Mouse (Mus musculus) heart, adult 2 months (tissue): ENCODE data around the gene Prrc2a. TPM values are rescaled to one million over a fixed set of nuclear protein-coding genes. Genes with fewer than 3 reads are reported as not detected.
A peak's percentile ranks its signal among the peaks of the same experiment; 100 is the strongest.

Source experiments
- DNase-seq, 2 experiments: peaks; one replicate each; pipeline ENCODE4 v3.0.0; 2021
- H3K27ac ChIP-seq: fragments of 200-600 bp; 2 replicates; pipeline ENCODE4 v1.8.1; 2022
- H3K27me3 ChIP-seq: fragments of 200-500 bp; 2 replicates; pipeline ENCODE4 v1.6.1; 2012; ENCODE audit warnings: mild to moderate bottlenecking, low read length, inconsistent platforms, mixed read lengths; ENCODE audit not compliant: control insufficient read depth, insufficient read depth
- H3K36me3 ChIP-seq: fragments of 200-500 bp; 2 replicates; pipeline ENCODE4 v1.6.1; 2012; ENCODE audit warnings: low read length, inconsistent platforms; ENCODE audit not compliant: control insufficient read depth, insufficient read depth
- H3K4me1 ChIP-seq: fragments of 200-500 bp; 2 replicates; pipeline ENCODE4 v1.6.1; 2011; ENCODE audit warnings: low read length; ENCODE audit not compliant: control insufficient read depth, insufficient read depth
- H3K4me3 ChIP-seq: fragments of 200-600 bp; 2 replicates; pipeline ENCODE4 v1.8.1; 2022
- H3K79me2 ChIP-seq: fragments of 200-500 bp; replicated peaks from 2 replicates; pipeline ENCODE4 v1.6.1; 2012; ENCODE audit warnings: mild to moderate bottlenecking, inconsistent platforms, low read length, moderate library complexity, mixed read lengths; ENCODE audit not compliant: control insufficient read depth, insufficient read depth
- H3K9ac ChIP-seq: fragments of 200-500 bp; 2 replicates; pipeline ENCODE4 v1.6.1; 2012; ENCODE audit warnings: low read depth, mild to moderate bottlenecking, control low read depth, inconsistent platforms, low read length, mixed read lengths
- CTCF ChIP-seq: fragments of 200-600 bp; IDR thresholded peaks from 2 replicates; pipeline ENCODE4 v1.8.1; 2022; ENCODE audit warnings: antibody characterized with exemption, mild to moderate bottlenecking, moderate library complexity
- EP300 ChIP-seq: fragments of 200-500 bp; IDR thresholded peaks from 2 replicates; pipeline ENCODE4 v1.6.1; 2011; ENCODE audit warnings: low read depth, low read length, control low read depth; ENCODE audit not compliant: insufficient read depth
- POLR2A ChIP-seq: fragments of 200-500 bp; IDR thresholded peaks from 2 replicates; pipeline ENCODE4 v1.6.1; 2011; ENCODE audit warnings: mild to moderate bottlenecking, low read depth, low read length, control low read depth; ENCODE audit not compliant: insufficient read depth
- WGBS: fragments of 180-500 bp; shearing (Covaris S2); methylation state at CpG from one replicate; pipeline ENCODE4 v1.1.7; 2018; 5-methylcytosine and 5-hydroxymethylcytosine counted together
- intact Hi-C: fragments of 180-260 bp; cut with DNase I; formaldehyde crosslinking; loops from one replicate; pipeline ENCODE4 v1.15.1; 2025
- polyA plus RNA-seq: library from polyadenylated mRNA; depleted of rRNA; stranded (reverse); fragments of >200 nt; gene quantifications from 2 replicates; pipeline ENCODE4 v1.2.3, GENCODE M21; 2012
- total RNA-seq, 2 experiments: library from RNA; stranded (reverse); gene quantifications; 2 replicates each; pipeline ENCODE4 v1.2.3; 2021

The Prrc2a gene
- total and polyA plus RNA-seq, 3 experiments = 132 to 197 (median 139) TPM

DNA sequence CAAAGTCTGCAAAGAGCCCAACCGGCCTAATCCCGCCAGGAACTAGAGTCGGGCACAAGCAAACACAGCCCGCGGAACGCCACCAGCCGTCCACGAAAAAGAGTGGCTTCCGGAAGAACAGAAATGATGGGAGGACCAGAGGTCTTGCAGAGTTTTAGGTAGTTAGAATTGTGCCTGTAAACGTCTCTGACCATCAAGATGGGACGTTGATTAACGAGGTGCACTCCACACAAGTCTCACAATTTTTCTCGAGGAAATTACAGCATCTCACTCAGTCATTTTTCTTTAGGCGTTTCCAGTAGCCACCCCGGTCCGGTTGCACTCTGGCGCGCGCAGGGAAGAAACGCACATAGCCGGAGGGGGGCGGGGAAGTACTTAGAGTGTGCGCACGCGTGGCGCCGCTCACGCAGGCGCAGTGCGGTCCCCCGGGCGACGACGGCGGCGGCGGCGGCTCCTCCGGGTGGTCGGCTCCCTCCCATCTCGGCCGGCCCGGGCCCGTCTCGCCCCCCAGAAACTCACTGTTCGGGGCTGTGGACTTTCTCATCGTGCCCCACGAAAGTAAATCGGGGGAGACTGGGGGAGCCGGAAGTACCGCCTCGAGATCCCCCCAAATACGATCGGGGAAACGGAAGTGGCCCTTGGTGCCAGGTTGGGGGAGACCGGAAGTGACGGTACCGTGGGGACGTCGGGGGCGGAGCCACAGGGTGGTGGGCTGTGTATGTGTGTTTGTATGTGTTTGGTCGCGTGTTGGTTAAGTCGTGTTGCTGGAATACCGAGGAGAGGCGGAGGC lies 29.7 kb downstream of the Prrc2a start, which contains the start of gene Bag6:
TSS of gene Bag6 (plus strand) at position 378 of the 790 bp plus-strand sequence.
- peak; percentile 96 for DNase-seq
- Histone ChIP-seq H3K4me3 (peak within 1 kb of the TSS; percentile 75), H3K27me3 (no peaks in the 10 kb centered on the region), H3K27ac (peak within 1 kb of the TSS; percentile 95), H3K79me2 (peaks cover 4% of the 10 kb centered on the region), H3K36me3 (no peaks in the 10 kb centered on the region), H3K4me1 (peaks cover 3% of the 10 kb centered on the region), H3K9ac (peak within 1 kb of the TSS; percentile 89)
- peak; percentile 65 for TF ChIP-seq POLR2A
- peak; percentile 12; the same call in 1 of the 2 replicates for TF ChIP-seq CTCF
- peak; percentile 66 for TF ChIP-seq EP300
- under 1% methylated on average over 66 of the region's 66 CpGs for WGBS
- intact Hi-C loops = loop anchor here (2.0 kb wide), 1 partner anchor 14 kb away; the partner anchor contains the start of gene Gpank1

DNA sequence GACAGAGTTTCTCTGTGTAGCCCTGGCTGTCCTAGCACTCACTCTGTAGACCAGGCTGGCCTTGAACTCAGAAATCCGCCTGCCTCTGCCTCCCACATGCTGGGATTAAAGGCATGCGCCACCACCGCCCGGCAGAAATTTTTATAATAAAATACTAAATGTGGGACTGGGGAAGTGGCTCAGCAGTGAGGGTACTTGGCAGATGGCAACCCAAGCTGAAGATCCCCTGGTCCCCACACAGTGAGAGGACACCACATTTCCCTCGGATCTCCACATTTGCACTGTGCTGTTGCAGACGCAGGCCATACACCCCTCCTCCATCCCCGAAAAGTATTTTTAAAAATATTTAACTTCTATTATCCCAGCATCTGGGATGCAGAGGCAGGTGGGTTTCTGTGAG lies 31.2 kb downstream of the Prrc2a start:
- no peak for DNase-seq
- 91% methylated on average over 7 of the region's 7 CpGs for WGBS
- peaks cover 3% of the 10 kb centered on the region for H3K79me2 ChIP-seq
- no peaks in the 10 kb centered on the region for H3K36me3 ChIP-seq
- no peak overlapping the region for H3K4me3 ChIP-seq
- no peaks in the 10 kb centered on the region for H3K27me3 ChIP-seq
- H3K9ac ChIP-seq = no peak overlapping the region
- H3K27ac ChIP-seq = no peak overlapping the region
- H3K4me1 ChIP-seq = peaks cover 3% of the 10 kb centered on the region
- TF ChIP-seq CTCF = no peak
- no peak for TF ChIP-seq POLR2A
- TF ChIP-seq EP300 = no peak
- intact Hi-C loops = no loop called here

DNA sequence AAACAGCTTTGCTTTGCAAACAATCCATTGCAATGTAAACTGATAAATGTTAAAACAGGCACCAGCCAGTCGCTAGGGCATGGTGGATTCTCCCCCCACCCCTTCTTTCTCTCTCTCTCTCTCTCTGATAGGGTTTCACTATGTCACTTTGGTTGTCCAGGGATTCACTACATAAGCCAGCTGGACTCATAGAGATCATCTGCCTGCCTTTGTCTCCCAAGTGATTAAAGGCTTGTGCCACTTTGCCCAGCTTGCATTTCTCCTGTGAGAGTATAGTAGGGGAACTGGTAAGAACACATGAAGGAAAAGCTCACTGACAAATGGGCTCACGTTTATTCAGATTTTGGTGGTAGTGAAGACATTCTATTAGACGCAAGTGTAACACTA lies 32.5 kb downstream of the Prrc2a start:
- TF ChIP-seq CTCF = no peak
- TF ChIP-seq POLR2A = no peak
- no peak for TF ChIP-seq EP300
- DNase-seq = no peak
- no peaks in the 10 kb centered on the region for H3K36me3 ChIP-seq
- H3K79me2 ChIP-seq = peaks cover 3% of the 10 kb centered on the region
- WGBS = 65% methylated on average over 3 of the region's 3 CpGs
- no peak overlapping the region for H3K4me3 ChIP-seq
- H3K27me3 ChIP-seq = no peaks in the 10 kb centered on the region
- H3K4me1 ChIP-seq = peaks cover 3% of the 10 kb centered on the region
- intact Hi-C loops = no loop called here
- no peak overlapping the region for H3K9ac ChIP-seq
- H3K27ac ChIP-seq = no peak overlapping the region

DNA sequence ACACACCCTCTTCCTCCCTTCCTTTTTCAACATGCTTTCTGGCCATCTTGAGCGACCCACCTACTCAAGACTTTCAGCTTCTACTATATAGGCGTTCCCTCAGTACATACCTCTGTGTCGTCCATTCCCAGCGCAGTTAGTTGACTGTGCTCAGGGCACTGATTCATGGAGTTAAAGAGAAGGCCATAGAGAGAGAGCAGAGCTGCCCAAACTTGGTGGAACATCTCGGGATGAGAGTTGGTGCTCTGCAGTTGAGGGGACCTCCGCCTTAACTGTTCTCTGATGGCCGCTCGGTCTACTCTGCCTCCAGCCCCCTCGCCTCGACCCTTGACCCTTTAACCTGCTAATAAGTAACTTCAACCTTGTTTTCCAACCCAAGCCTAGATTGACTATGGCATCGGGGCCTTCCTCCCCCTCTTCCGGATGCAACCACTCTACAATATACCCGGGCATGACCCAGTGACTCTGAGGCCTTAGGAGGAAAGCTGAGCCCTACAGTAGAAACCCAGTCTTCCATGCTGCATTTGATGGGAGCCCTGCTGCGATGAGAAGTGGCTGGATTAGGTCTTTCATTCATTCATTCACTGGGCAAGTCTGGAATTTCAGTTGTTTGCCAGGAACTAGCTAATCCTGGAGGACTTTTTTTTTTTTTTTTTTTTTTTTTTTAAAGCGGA lies 33.1 kb downstream of the Prrc2a start, which contains the start of gene Apom:
TSS of gene Apom (minus strand) at position 551 of the 674 bp plus-strand sequence.
- Histone ChIP-seq H3K27me3 (no peaks in the 10 kb centered on the region), H3K27ac (no peak within 1 kb of the TSS), H3K4me3 (no peak within 1 kb of the TSS), H3K36me3 (no peaks in the 10 kb centered on the region), H3K4me1 (peaks cover 3% of the 10 kb centered on the region), H3K9ac (no peak within 1 kb of the TSS), H3K79me2 (peaks cover 3% of the 10 kb centered on the region)
- 78% methylated on average over 15 of the region's 15 CpGs for WGBS
- no peak for DNase-seq
- intact Hi-C loops = no loop called here
- TF ChIP-seq EP300 (no peak), POLR2A (no peak), CTCF (no peak)

DNA sequence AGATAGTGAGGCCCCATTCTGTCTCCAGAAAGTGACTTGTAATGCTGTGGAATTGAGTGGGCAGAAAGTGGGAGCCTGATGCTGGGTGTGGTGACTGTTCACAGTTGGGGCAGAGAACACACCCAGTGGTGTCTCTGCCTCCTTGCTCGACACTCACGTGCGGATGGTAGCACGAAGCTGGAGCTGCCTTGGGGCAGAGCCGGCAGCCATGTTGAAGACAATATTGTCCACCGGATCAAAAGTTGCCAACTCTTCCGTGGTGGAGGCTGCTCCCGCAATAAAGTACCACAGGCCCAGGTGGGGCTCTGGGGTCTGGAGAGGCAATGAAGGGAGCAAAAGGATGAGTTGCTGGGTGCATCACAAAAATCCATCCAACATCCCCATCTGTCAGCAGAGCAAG lies 33.7 kb downstream of the Prrc2a start:
- intact Hi-C loops = no loop called here
- Histone ChIP-seq H3K4me3 (no peak overlapping the region), H3K27me3 (no peaks in the 10 kb centered on the region), H3K79me2 (peaks cover under 1% of the 10 kb centered on the region), H3K9ac (no peak overlapping the region), H3K27ac (no peak overlapping the region), H3K4me1 (0 out of 2 replicates have a peak, but pooled peaks cover 2% of the 10 kb centered on the region), H3K36me3 (no peaks in the 10 kb centered on the region)
- WGBS = 83% methylated on average over 8 of the region's 8 CpGs
- no peak for TF ChIP-seq EP300
- TF ChIP-seq CTCF = no peak
- no peak for TF ChIP-seq POLR2A
- no peak for DNase-seq

DNA sequence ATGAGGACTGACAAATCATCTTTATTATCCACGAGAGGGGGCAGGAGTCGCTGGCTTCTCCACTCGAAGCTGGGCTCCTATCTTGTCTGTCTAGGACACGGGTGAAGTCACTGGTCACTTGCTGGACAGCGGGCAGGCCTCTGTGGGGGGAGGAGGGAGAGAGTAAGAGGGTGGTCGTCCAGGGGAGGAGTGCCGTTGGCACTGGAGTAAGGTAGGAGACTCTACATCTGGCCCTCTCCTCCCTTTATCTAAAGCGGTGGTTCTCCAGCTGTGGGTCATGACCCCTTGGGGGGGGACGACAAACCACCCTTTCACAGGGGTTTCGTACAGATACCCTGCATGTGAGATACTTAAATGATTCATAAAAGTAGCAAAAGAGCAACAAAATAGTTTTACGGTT lies 35.7 kb downstream of the Prrc2a start:
- no peaks in the 10 kb centered on the region for H3K27me3 ChIP-seq
- no peaks in the 10 kb centered on the region for H3K79me2 ChIP-seq
- no peak for TF ChIP-seq EP300
- TF ChIP-seq POLR2A = no peak
- no peak for TF ChIP-seq CTCF
- no peaks in the 10 kb centered on the region for H3K36me3 ChIP-seq
- intact Hi-C loops = loop anchor here (5.0 kb wide), 1 partner anchor 33 kb away; the partner anchor contains the start of gene Prrc2a
- peaks cover 4% of the 10 kb centered on the region for H3K4me1 ChIP-seq
- no peak for DNase-seq
- H3K27ac ChIP-seq = no peak overlapping the region
- H3K4me3 ChIP-seq = no peak overlapping the region
- 63% methylated on average over 11 of the region's 11 CpGs for WGBS
- H3K9ac ChIP-seq = no peak overlapping the region
